Mouse (Mus musculus): ENCODE measurements around the gene Pitpnb. TPM values are rescaled to one million over a fixed set of nuclear protein-coding genes. Genes with fewer than 3 reads are reported as not detected.
A peak's percentile ranks its signal among the peaks of the same experiment; 100 is the strongest.

The Pitpnb gene
- total RNA-seq, 2 experiments from 2014 or later: 84.4 to 86.0 TPM

- peak in 1 of 2 experiments; percentile 62 for DNase-seq (ENCODE audit: low spot score in 2 of 2)
- intact Hi-C loops (cut with DNase I): no loop called here
These were observed 106.6 kb downstream of the Pitpnb start for GRCm38 (mm10) chr5:111437205-111437604.

Other genes starting within 250 kb of the Pitpnb start
- gene Mn1, start 86.6 kb downstream of the Pitpnb start, total RNA-seq (2021): 10 to 100 TPM; 57.4 to 69.7 TPM

Data from left cerebral cortex, postnatal 36 days (tissue).